Mouse (Mus musculus) heart, postnatal 14 days (tissue): ENCODE data around the gene Spire2. TPM values are rescaled to one million over a fixed set of nuclear protein-coding genes. Genes with fewer than 3 reads are reported as not detected.
"Not testable (repeated sequence)": the region's sequence is repeated elsewhere in the genome, so short reads cannot be mapped to it uniquely, and the experiment has no call there.

ENCODE experiments used
- DNase-seq, 2 experiments: peaks; one replicate each; pipeline ENCODE4 v3.0.0; 2021 to 2022
- intact Hi-C: fragments of 180-260 bp; cut with DNase I; formaldehyde crosslinking; loops from one replicate; pipeline ENCODE4 v1.15.1; 2025
- total RNA-seq, 2 experiments: library from RNA; stranded (reverse); gene quantifications; 2 replicates each; pipeline ENCODE4 v1.2.3; 2021

Gene Spire2
- total RNA-seq, 2 experiments from 2014 or later, result 0.24 to 0.32 TPM

DNA sequence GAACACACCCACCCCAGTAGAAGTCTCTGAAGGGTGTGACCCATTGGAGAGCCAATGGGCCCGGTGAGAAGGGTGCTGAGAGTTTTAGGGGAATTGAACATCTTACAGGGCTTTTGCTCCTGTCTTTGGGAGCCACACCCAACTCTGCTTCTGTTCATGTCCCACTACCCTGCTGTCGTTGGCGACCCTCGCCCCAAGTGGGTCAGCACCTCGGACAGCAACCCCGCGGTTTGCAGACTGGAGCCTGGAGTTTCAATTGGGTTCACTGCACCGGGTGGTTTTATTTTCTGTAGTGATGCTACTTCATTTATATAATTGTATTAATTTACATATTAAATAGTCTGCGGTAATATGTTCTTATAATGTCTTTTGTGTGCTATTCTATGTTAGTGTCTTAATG, 81.7 kb downstream of the Spire2 start:
- intact Hi-C loops, result no loop called here
- no peak for DNase-seq

DNA sequence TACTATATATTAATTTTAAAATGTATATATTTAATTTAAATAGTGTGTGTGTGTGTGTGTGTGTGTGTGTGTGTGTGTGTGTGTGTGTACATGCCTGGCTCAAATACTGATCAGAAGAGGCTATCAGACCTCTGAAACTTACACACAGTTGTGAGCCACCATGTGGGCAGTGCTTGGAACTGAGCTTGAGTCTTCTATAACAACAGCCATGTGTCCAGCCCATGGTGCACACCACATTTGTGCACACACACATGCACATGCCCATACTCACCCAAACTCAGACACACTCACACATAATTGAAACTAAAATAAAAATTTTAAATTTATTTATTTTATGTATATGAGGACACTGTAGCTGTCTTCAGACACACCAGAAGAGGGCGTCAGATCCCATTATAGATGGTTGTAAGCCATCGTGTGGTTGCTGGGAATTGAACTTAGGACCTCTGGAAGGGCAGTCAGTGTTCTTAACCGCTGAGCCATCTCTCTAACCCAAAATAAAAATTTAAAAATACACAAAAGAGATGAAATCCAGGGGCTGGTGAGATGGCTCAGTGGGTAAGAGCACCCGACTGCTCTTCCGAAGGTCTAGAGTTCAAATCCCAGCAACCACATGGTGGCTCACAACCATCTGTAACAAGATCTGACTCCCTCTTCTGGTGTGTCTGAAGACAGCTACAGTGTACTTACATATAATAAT, 82.6 kb downstream of the Spire2 start:
- DNase-seq, intact Hi-C loops: not testable (repeated sequence)

DNA sequence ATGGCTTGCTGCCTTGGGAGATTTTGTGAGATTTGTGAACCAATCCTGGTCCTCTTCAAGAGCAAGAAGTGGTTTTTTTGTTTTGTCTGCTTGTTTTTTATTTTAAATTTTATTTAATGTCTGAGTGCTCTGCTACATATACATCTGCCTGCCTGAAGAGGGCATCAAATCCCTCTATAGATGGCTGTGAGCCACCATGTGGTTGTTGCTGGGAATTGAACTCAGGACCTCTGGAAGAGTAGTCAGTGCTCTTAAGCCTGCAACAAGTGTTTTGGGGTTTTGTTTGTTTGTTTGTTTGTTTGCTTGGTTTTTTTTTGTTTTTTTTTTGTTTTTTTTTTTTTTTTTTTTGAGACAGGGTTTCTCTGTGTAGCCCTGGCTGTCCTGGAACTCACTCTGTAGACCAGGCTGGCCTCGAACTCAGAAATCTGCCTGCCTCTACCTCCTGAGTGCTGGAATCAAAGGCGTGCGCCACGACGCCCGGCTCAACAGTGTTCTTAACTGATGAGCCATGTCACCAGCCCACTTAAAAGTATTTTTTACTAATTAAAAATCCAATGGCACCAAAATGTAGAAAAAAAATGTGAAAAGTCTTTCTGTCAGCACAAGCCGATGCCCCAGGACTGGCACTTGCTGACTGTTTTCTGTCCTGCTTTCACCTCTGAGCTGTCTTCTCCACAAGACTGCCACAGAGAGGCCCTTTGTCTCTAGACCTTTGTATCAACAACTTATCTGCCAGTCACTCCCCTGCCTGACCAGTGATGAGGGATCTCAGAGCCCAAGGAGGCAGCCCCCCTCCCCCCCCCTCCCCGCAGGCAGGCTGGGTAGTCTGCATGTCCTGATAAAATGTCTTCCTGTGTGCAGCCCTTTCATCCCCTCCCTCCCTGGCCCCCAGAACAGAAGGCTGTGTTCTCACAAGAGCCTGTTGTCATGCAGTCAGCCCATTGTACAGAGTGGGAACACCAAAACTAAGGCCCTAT, 83.7 kb downstream of the Spire2 start:
- intact Hi-C loops, result no loop called here

DNA sequence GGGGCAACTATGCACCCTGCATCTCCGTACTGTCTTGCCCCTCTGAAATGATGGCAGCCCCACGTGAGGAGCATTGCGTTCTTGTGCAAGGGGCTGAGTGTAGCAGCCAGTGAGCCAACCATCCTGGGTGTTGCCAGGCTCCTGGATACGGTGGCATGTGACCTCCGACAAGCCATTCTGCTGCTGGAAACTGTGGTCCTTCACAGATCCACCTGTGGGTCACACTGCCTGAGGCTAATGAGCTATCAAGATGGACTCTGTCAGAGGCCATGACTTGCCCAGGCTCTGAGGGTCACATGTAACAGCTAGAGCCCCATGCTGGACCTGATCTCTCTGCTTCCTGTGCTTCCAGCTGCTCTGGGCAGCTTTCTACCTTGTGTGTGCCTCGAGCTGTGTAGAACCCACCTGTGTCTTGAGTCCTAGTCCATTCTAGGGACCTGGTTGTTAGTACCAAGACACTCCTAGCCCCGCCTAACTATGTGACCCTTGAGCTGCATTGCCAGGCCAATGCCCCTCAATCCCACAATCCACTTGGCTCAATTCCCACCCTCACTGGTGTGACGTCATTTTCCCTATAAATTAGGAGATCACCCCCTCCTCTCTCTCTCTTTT, 84.5 kb downstream of the Spire2 start:
- no peak for DNase-seq
- intact Hi-C loops, result no loop called here

More for the DNA sequence above, 83.7 kb downstream of the Spire2 start:
- no peak for DNase-seq

Other genes with a start within 250 kb of the Spire2 start
- gene Rpl13, start 230.4 kb upstream of the Spire2 start, total RNA-seq, result 100 to 1,000 TPM; 426 to 446 TPM
- gene Cpne7, start 215.3 kb upstream of the Spire2 start, total RNA-seq, result under 1 TPM; 0.31 to 0.39 TPM
- 1 to 10 TPM; 1.2 to 2.1 TPM for gene Sult5a1, start 174.4 kb upstream of the Spire2 start, total RNA-seq
- gene Dpep1, start 146.5 kb upstream of the Spire2 start, total RNA-seq, result 10 to 100 TPM; 28.6 to 43.2 TPM
- gene Chmp1a, start 120.0 kb upstream of the Spire2 start, total RNA-seq, result 10 to 100 TPM; 50.1 to 64.3 TPM
- gene Spata33, start 119.9 kb upstream of the Spire2 start, total RNA-seq, result 10 to 100 TPM; 38.4 to 45.7 TPM
- 10 to 100 TPM; 22.5 to 23.8 TPM for gene Cdk10, start 107.9 kb upstream of the Spire2 start, total RNA-seq
- gene Spata2l, start 96.5 kb upstream of the Spire2 start, total RNA-seq, result 1 to 10 TPM; 6.5 to 6.9 TPM
- gene Zfp276, start 78.5 kb upstream of the Spire2 start, total RNA-seq, result 10 to 100 TPM; 15.7 to 16.6 TPM
- 10 to 100 TPM; 23.1 to 29.1 TPM for gene Vps9d1, start 78.4 kb upstream of the Spire2 start, total RNA-seq
- gene Fanca, start 14.1 kb upstream of the Spire2 start, total RNA-seq, result 1 to 10 TPM; 2.1 to 5.4 TPM
- gene Tcf25, start 41.0 kb downstream of the Spire2 start, total RNA-seq, result 100 to 1,000 TPM; 136 to 149 TPM
- not detected for gene Mc1r, start 74.4 kb downstream of the Spire2 start, total RNA-seq
- under 1 TPM; 0.61 to 0.67 TPM for gene Tubb3, start 78.7 kb downstream of the Spire2 start, total RNA-seq
- gene Def8, start 90.8 kb downstream of the Spire2 start, total RNA-seq, result 10 to 100 TPM; 45.8 to 50.8 TPM
- 10 to 100 TPM; 53.8 to 58.4 TPM for gene Afg3l1, start 145.2 kb downstream of the Spire2 start, total RNA-seq
- not detected for gene Dbndd1, start 182.8 kb downstream of the Spire2 start, total RNA-seq
- 1 to 10 TPM; 6.1 to 6.2 TPM for gene Gas8, start 186.1 kb downstream of the Spire2 start, total RNA-seq